8 mouse cellular contexts compared by ENCODE assay signal in genomic region chr9:83691332-83692198, GRCm38 (mm10).
A peak's percentile ranks its signal among the peaks of the same experiment; 100 is the strongest.
DNase-seq lines count a peak whose midpoint lies in the region; ATAC-seq lines count a peak whose summit lies in the region.

No protein-coding gene starts in this region.

- peak overlapping the region; percentile 19; the same call in 1 of the 2 replicates for H3K4me2 ChIP-seq in embryonic facial prominence, embryonic 11.5 days (ENCODE audit: low read depth, low read length)
- H3K4me2 ChIP-seq in limb, embryonic 12.5 days, result peak overlapping the region; percentile 46
- H3K4me2 ChIP-seq in midbrain, embryonic 14.5 days (ENCODE audit: low read length), result peak overlapping the region; percentile 50

- no peaks in the 10 kb centered on the region for H3K9me3 ChIP-seq in embryonic facial prominence, embryonic 11.5 days (replicated peaks; ENCODE audit: control insufficient read depth, low read length)
- H3K9me3 ChIP-seq in limb, embryonic 12.5 days, result no peaks in the 10 kb centered on the region
- H3K9me3 ChIP-seq in midbrain, embryonic 14.5 days (ENCODE audit: control insufficient read depth, low read length), result no peaks in the 10 kb centered on the region

- no peak overlapping the region for H3K9ac ChIP-seq in embryonic facial prominence, embryonic 11.5 days (replicated peaks; ENCODE audit: low read length)
- no peak overlapping the region for H3K9ac ChIP-seq in limb, embryonic 12.5 days (replicated peaks)
- H3K9ac ChIP-seq in midbrain, embryonic 14.5 days (replicated peaks; ENCODE audit: low read length), result peak overlapping the region; percentile 56

- H3K4me1 ChIP-seq in embryonic facial prominence, embryonic 11.5 days (ENCODE audit: control insufficient read depth, insufficient read depth, low read length), result no peaks in the 10 kb centered on the region; the same call in 1 of the 2 replicates
- peaks cover 15% of the 10 kb centered on the region for H3K4me1 ChIP-seq in limb, embryonic 12.5 days (replicated peaks)
- H3K4me1 ChIP-seq in midbrain, embryonic 14.5 days (ENCODE audit: control insufficient read depth, insufficient read depth, low read length), result peaks cover 12% of the 10 kb centered on the region

- 20% methylated on average over 24 of the region's 24 CpGs for WGBS in embryonic facial prominence, embryonic 11.5 days
- 22% methylated on average over 24 of the region's 24 CpGs for WGBS in limb, embryonic 12.5 days
- 22% methylated on average over 24 of the region's 24 CpGs for WGBS in midbrain, embryonic 14.5 days

- H3K36me3 ChIP-seq in embryonic facial prominence, embryonic 11.5 days (replicated peaks; ENCODE audit: control insufficient read depth, insufficient read depth, low read depth, low read length), result no peaks in the 10 kb centered on the region
- H3K36me3 ChIP-seq in limb, embryonic 12.5 days, result no peaks in the 10 kb centered on the region
- H3K36me3 ChIP-seq in midbrain, embryonic 14.5 days (ENCODE audit: control insufficient read depth, insufficient read depth, low read length), result no peaks in the 10 kb centered on the region

- ATAC-seq in embryonic facial prominence, embryonic 11.5 days (replicated peaks; ENCODE audit: insufficient number of reproducible peaks, low FRiP score, low TSS enrichment, low read depth), result peak; percentile 83
- peak; percentile 84 for ATAC-seq in limb, embryonic 12.5 days (ENCODE audit: insufficient number of reproducible peaks, insufficient read depth, low FRiP score, low TSS enrichment, low read depth)
- ATAC-seq in midbrain, embryonic 14.5 days (ENCODE audit: low FRiP score, low TSS enrichment), result peak; percentile 84

- no peak overlapping the region for H3K27ac ChIP-seq in embryonic facial prominence, embryonic 11.5 days (replicated peaks; ENCODE audit: low read depth, low read length)
- no peak overlapping the region for H3K27ac ChIP-seq in limb, embryonic 12.5 days
- H3K27ac ChIP-seq in midbrain, embryonic 14.5 days (replicated peaks; ENCODE audit: low read depth, low read length), result no peak overlapping the region

- peak; percentile 80 for DNase-seq in A20 (ENCODE audit: low read depth, low spot score)
- peak; percentile 80 for DNase-seq in adrenal gland, postnatal 10 days
- peak; percentile 87 for DNase-seq in embryonic facial prominence, embryonic 11.5 days (ENCODE audit: low spot score)
- peak; percentile 40 to 68 for DNase-seq in heart, adult 9 months (ENCODE audit: low spot score in 2 of 2)
- peak; percentile 91 for DNase-seq in kidney, adult 9 months
- peak; percentile 94 for DNase-seq in midbrain, embryonic 14.5 days
- peak; percentile 46 to 65 for DNase-seq in spleen, postnatal 36 days (ENCODE audit: low spot score in 2 of 2)

- no peak overlapping the region; the same call in 1 of the 2 replicates for H3K4me3 ChIP-seq in embryonic facial prominence, embryonic 11.5 days (ENCODE audit: low read depth, low read length)
- peak overlapping the region; percentile 24 for H3K4me3 ChIP-seq in limb, embryonic 12.5 days (replicated peaks)
- peak overlapping the region; percentile 28 for H3K4me3 ChIP-seq in midbrain, embryonic 14.5 days (replicated peaks; ENCODE audit: low read depth, low read length)

- no peaks in the 10 kb centered on the region for H3K27me3 ChIP-seq in embryonic facial prominence, embryonic 11.5 days (ENCODE audit: control insufficient read depth, insufficient read depth, low read length)
- peaks cover 8% of the 10 kb centered on the region for H3K27me3 ChIP-seq in limb, embryonic 12.5 days
- no peaks in the 10 kb centered on the region for H3K27me3 ChIP-seq in midbrain, embryonic 14.5 days (ENCODE audit: control insufficient read depth, insufficient read depth, low read length)
